Mouse (Mus musculus): ENCODE results near the gene Nexn. TPM values are rescaled to one million over a fixed set of nuclear protein-coding genes. Genes with fewer than 3 reads are reported as not detected.
"Not testable (repeated sequence)": the region's sequence is repeated elsewhere in the genome, so short reads cannot be mapped to it uniquely, and the experiment has no call there.

Gene Nexn
- polyA plus RNA-seq, 1 experiment from 2014 or later: 18.1 TPM

GRCm38 (mm10) chr3:152264374-152264773, 1.8 kb downstream of the Nexn start:
- no peak overlapping the region for H3K27ac ChIP-seq
- no peak overlapping the region for H3K4me3 ChIP-seq (replicated peaks; ENCODE audit: low read depth, low read length)
- no peaks in the 10 kb centered on the region for H3K36me3 ChIP-seq (ENCODE audit: insufficient read depth, low read length)
- DNase-seq (ENCODE audit: low spot score) (no peak), ATAC-seq (replicated peaks; ENCODE audit: low FRiP score, low read depth) (no peak)
- H3K4me1 ChIP-seq (replicated peaks; ENCODE audit: insufficient read depth, low read length): 0 out of 2 replicates have a peak, but pooled peaks cover 7% of the 10 kb centered on the region
- no peak for TF ChIP-seq CTCF (IDR thresholded peaks at IDR 0.05; ENCODE audit: low read depth)
- peak overlapping the region; percentile 90; the same call in 1 of the 2 replicates for H3K4me2 ChIP-seq (ENCODE audit: low read length)
- H3K9me3 ChIP-seq (replicated peaks; ENCODE audit: low read length): no peaks in the 10 kb centered on the region
- no peaks in the 10 kb centered on the region for H3K27me3 ChIP-seq (ENCODE audit: insufficient read depth, low read length)
- H3K9ac ChIP-seq (ENCODE audit: low read depth, low read length): no peak overlapping the region
- WGBS: 71% methylated on average over 10 of the region's 10 CpGs

GRCm38 (mm10) chr3:152261948-152262347, 4.2 kb downstream of the Nexn start:
- H3K4me2 ChIP-seq (ENCODE audit: low read length): peak overlapping the region; percentile 23

GRCm38 (mm10) chr3:152261436-152261835, 4.7 kb downstream of the Nexn start:
- H3K27me3 ChIP-seq (ENCODE audit: insufficient read depth, low read length): no peaks in the 10 kb centered on the region
- no peak for TF ChIP-seq CTCF (IDR thresholded peaks at IDR 0.05; ENCODE audit: low read depth)
- no peaks in the 10 kb centered on the region for H3K36me3 ChIP-seq (ENCODE audit: insufficient read depth, low read length)
- no peak overlapping the region for H3K4me2 ChIP-seq (ENCODE audit: low read length)
- WGBS: 40% methylated on average over 8 of the region's 8 CpGs
- H3K4me1 ChIP-seq (replicated peaks; ENCODE audit: insufficient read depth, low read length): 0 out of 2 replicates have a peak, but pooled peaks cover 7% of the 10 kb centered on the region
- no peak overlapping the region for H3K9ac ChIP-seq (ENCODE audit: low read depth, low read length)
- ATAC-seq (replicated peaks; ENCODE audit: low FRiP score, low read depth) (no peak), DNase-seq (ENCODE audit: low spot score) (no peak)
- no peak overlapping the region for H3K27ac ChIP-seq
- H3K4me3 ChIP-seq (replicated peaks; ENCODE audit: low read depth, low read length): no peak overlapping the region
- no peaks in the 10 kb centered on the region for H3K9me3 ChIP-seq (replicated peaks; ENCODE audit: low read length)

More at GRCm38 (mm10) chr3:152261948-152262347, 4.2 kb downstream of the Nexn start:
- no peak for ATAC-seq (replicated peaks; ENCODE audit: low FRiP score, low read depth)
- 12% methylated on average over 8 of the region's 8 CpGs for WGBS
- Histone ChIP-seq H3K9ac (ENCODE audit: low read depth, low read length) (no peak overlapping the region), H3K36me3 (ENCODE audit: insufficient read depth, low read length) (no peaks in the 10 kb centered on the region), H3K27ac (no peak overlapping the region), H3K27me3 (ENCODE audit: insufficient read depth, low read length) (no peaks in the 10 kb centered on the region), H3K4me1 (replicated peaks; ENCODE audit: insufficient read depth, low read length) (0 out of 2 replicates have a peak, but pooled peaks cover 7% of the 10 kb centered on the region), H3K4me3 (replicated peaks; ENCODE audit: low read depth, low read length) (no peak overlapping the region), H3K9me3 (replicated peaks; ENCODE audit: low read length) (no peaks in the 10 kb centered on the region)
- peak; percentile 66 for DNase-seq (ENCODE audit: low spot score)
- TF ChIP-seq CTCF (IDR thresholded peaks at IDR 0.05; ENCODE audit: low read depth): no peak

GRCm38 (mm10) chr3:152260362-152260761, 5.8 kb downstream of the Nexn start:
- ATAC-seq (replicated peaks; ENCODE audit: low FRiP score, low read depth) (no peak), DNase-seq (ENCODE audit: low spot score) (no peak)
- H3K36me3 ChIP-seq (ENCODE audit: insufficient read depth, low read length): no peaks in the 10 kb centered on the region
- no peak overlapping the region for H3K4me2 ChIP-seq (ENCODE audit: low read length)
- H3K27ac ChIP-seq: no peak overlapping the region
- no peak overlapping the region for H3K4me3 ChIP-seq (replicated peaks; ENCODE audit: low read depth, low read length)
- WGBS: 100% methylated on average over 1 of the region's 1 CpGs
- no peak for TF ChIP-seq CTCF (IDR thresholded peaks at IDR 0.05; ENCODE audit: low read depth)
- H3K9me3 ChIP-seq (replicated peaks; ENCODE audit: low read length): no peaks in the 10 kb centered on the region
- 0 out of 2 replicates have a peak, but pooled peaks cover 4% of the 10 kb centered on the region for H3K4me1 ChIP-seq (replicated peaks; ENCODE audit: insufficient read depth, low read length)
- no peaks in the 10 kb centered on the region for H3K27me3 ChIP-seq (ENCODE audit: insufficient read depth, low read length)
- no peak overlapping the region for H3K9ac ChIP-seq (ENCODE audit: low read depth, low read length)

- ATAC-seq (replicated peaks; ENCODE audit: low FRiP score, low read depth): peak; percentile 70
- not testable (repeated sequence) for H3K9ac ChIP-seq (ENCODE audit: low read depth, low read length); H3K4me1 ChIP-seq (replicated peaks; ENCODE audit: insufficient read depth, low read length)
These were observed 6.7 kb downstream of the Nexn start for GRCm38 (mm10) chr3:152259409-152259808.

GRCm38 (mm10) chr3:152257528-152257927, 8.6 kb downstream of the Nexn start:
- no peak overlapping the region for H3K27ac ChIP-seq
- H3K9me3 ChIP-seq (replicated peaks; ENCODE audit: low read length): no peaks in the 10 kb centered on the region
- no peak overlapping the region for H3K9ac ChIP-seq (ENCODE audit: low read depth, low read length)
- H3K27me3 ChIP-seq (ENCODE audit: insufficient read depth, low read length): no peaks in the 10 kb centered on the region
- no peak overlapping the region for H3K4me2 ChIP-seq (ENCODE audit: low read length)
- ATAC-seq (replicated peaks; ENCODE audit: low FRiP score, low read depth) (no peak), DNase-seq (ENCODE audit: low spot score) (no peak)
- 71% methylated on average over 3 of the region's 3 CpGs for WGBS
- TF ChIP-seq CTCF (IDR thresholded peaks at IDR 0.05; ENCODE audit: low read depth): no peak
- H3K4me3 ChIP-seq (replicated peaks; ENCODE audit: low read depth, low read length): no peak overlapping the region
- H3K4me1 ChIP-seq (replicated peaks; ENCODE audit: insufficient read depth, low read length): 0 out of 2 replicates have a peak, but pooled peaks cover 4% of the 10 kb centered on the region
- H3K36me3 ChIP-seq (ENCODE audit: insufficient read depth, low read length): no peaks in the 10 kb centered on the region

More at GRCm38 (mm10) chr3:152259409-152259808, 6.7 kb downstream of the Nexn start:
- 33% methylated on average over 8 of the region's 9 CpGs for WGBS
- H3K36me3 ChIP-seq (ENCODE audit: insufficient read depth, low read length); H3K27ac ChIP-seq; H3K27me3 ChIP-seq (ENCODE audit: insufficient read depth, low read length); H3K9me3 ChIP-seq (replicated peaks; ENCODE audit: low read length); H3K4me2 ChIP-seq (ENCODE audit: low read length); H3K4me3 ChIP-seq (replicated peaks; ENCODE audit: low read depth, low read length): not testable (repeated sequence)
- peak; percentile 89 for DNase-seq (ENCODE audit: low spot score)
- peak; percentile 83 for TF ChIP-seq CTCF (IDR thresholded peaks at IDR 0.05; ENCODE audit: low read depth)

- no peak for TF ChIP-seq CTCF (IDR thresholded peaks at IDR 0.05; ENCODE audit: low read depth)
- 76% methylated on average over 1 of the region's 1 CpGs for WGBS
- DNase-seq (ENCODE audit: low spot score) (no peak), ATAC-seq (replicated peaks; ENCODE audit: low FRiP score, low read depth) (no peak)
- Histone ChIP-seq H3K9ac (ENCODE audit: low read depth, low read length) (no peak overlapping the region), H3K4me2 (ENCODE audit: low read length) (no peak overlapping the region), H3K27me3 (ENCODE audit: insufficient read depth, low read length) (no peaks in the 10 kb centered on the region), H3K4me3 (replicated peaks; ENCODE audit: low read depth, low read length) (no peak overlapping the region), H3K36me3 (ENCODE audit: insufficient read depth, low read length) (no peaks in the 10 kb centered on the region), H3K27ac (no peak overlapping the region), H3K4me1 (replicated peaks; ENCODE audit: insufficient read depth, low read length) (no peaks in the 10 kb centered on the region), H3K9me3 (replicated peaks; ENCODE audit: low read length) (no peaks in the 10 kb centered on the region)
These were observed 15.7 kb downstream of the Nexn start for GRCm38 (mm10) chr3:152250487-152250886.
